Mouse (Mus musculus) heart, postnatal 10 days (tissue): ENCODE data around the gene Esam. TPM values are rescaled to one million over a fixed set of nuclear protein-coding genes. Genes with fewer than 3 reads are reported as not detected.

Source experiments
- total RNA-seq, 2 experiments: library from RNA; stranded (reverse); gene quantifications; 2 replicates each; pipeline ENCODE4 v1.2.3; 2021

The Esam gene
- total RNA-seq, 2 experiments from 2014 or later: 125 to 131 TPM

Other genes starting within 250 kb of the Esam start
- 1 to 10 TPM; 2.3 to 2.9 TPM for gene Ccdc15, start 179.6 kb upstream of the Esam start, total RNA-seq
- under 1 TPM in 1 of 2 experiments, not detected in 1; 0.24 TPM for gene Hepacam, start 160.7 kb upstream of the Esam start, total RNA-seq
- gene Robo4, start 126.2 kb upstream of the Esam start, total RNA-seq: 10 to 100 TPM; 40.9 to 50.6 TPM
- not detected for gene Robo3, start 94.8 kb upstream of the Esam start, total RNA-seq
- gene Msantd2, start 38.8 kb upstream of the Esam start, total RNA-seq: 10 to 100 TPM; 11.7 to 16.4 TPM
- gene Vsig2, start 11.2 kb downstream of the Esam start, total RNA-seq: 10 to 100 TPM in 1 of 2 experiments, 1 to 10 TPM in 1; 5.6 to 10.4 TPM
- gene Nrgn, start 24.8 kb downstream of the Esam start, total RNA-seq: 1 to 10 TPM; 3.1 to 5.6 TPM
- 1 to 10 TPM; 8.7 to 9.8 TPM for gene Siae, start 27.6 kb downstream of the Esam start, total RNA-seq
- 1 to 10 TPM; 3.4 to 3.9 TPM for gene Spa17, start 85.6 kb downstream of the Esam start, total RNA-seq
- gene Tbrg1, start 129.2 kb downstream of the Esam start, total RNA-seq: 10 to 100 TPM; 51.5 to 52.8 TPM
- not detected for gene Panx3, start 141.2 kb downstream of the Esam start, total RNA-seq
- not detected for gene Olfr160, start 188.2 kb downstream of the Esam start, total RNA-seq
- gene Olfr874, start 217.0 kb downstream of the Esam start, total RNA-seq: not detected
- gene Olfr875, start 243.8 kb downstream of the Esam start, total RNA-seq: not detected